Mouse (Mus musculus): ENCODE results near the gene Pex14.

GRCm38 (mm10) chr4:148950932-148951650 lies 148.6 kb downstream of the Pex14 start:
- no peak for TF ChIP-seq POLR2A (IDR thresholded peaks at IDR 0.05; ENCODE audit: insufficient read length, low read depth)
- TF ChIP-seq POLR2AphosphoS2 (IDR thresholded peaks at IDR 0.05; ENCODE audit: insufficient read length, low read depth), result no peak
